Mouse (Mus musculus) MEL (cell line): ENCODE measurements around the gene Prkch. TPM values are rescaled to one million over a fixed set of nuclear protein-coding genes. Genes with fewer than 3 reads are reported as not detected.

Experiments used
- DNase-seq: peaks from one replicate; pipeline ENCODE4 v3.0.0; 2011; ENCODE audit warnings: low read depth, low spot score
- H3K27ac ChIP-seq: 2 replicates; pipeline ENCODE4 v1.5.1; 2012; ENCODE audit warnings: low read depth, mild to moderate bottlenecking, control low read depth, low read length, moderate library complexity; ENCODE audit not compliant: control insufficient read depth
- H3K27me3 ChIP-seq, 2 experiments: fragments of 150-350 bp in 1 of 2; sonication (generic) in 1 of 2; 2 replicates each; pipeline ENCODE4 v1.6.1; 2012; ENCODE audit warnings: low read length in 2 of 2, mild to moderate bottlenecking in 2 of 2, improper control_type of control experiment in 1 of 2, moderate library complexity in 1 of 2; ENCODE audit not compliant: insufficient read depth in 2 of 2, control insufficient read depth in 1 of 2
- H3K36me3 ChIP-seq, 2 experiments: 2 replicates each; pipeline ENCODE4 v1.6.1; 2012 to 2014; ENCODE audit warnings: low read length in 2 of 2, improper control_type of control experiment in 1 of 2, inconsistent platforms in 1 of 2, mild to moderate bottlenecking in 1 of 2; ENCODE audit not compliant: insufficient read depth in 2 of 2, control insufficient read depth in 1 of 2
- H3K4me1 ChIP-seq, 2 experiments: fragments of 150-350 bp in 1 of 2; sonication (generic) in 1 of 2; 2 replicates each; pipeline ENCODE4 v1.6.1; 2012; ENCODE audit warnings: low read length in 2 of 2, improper control_type of control experiment in 1 of 2, mild to moderate bottlenecking in 1 of 2; ENCODE audit not compliant: insufficient read depth in 2 of 2, control insufficient read depth in 1 of 2
- H3K4me3 ChIP-seq, 2 experiments: fragments of 150-350 bp in 1 of 2; sonication (generic) in 1 of 2; 2 replicates each; pipeline ENCODE4 v1.5.1; 2012; ENCODE audit warnings: low read depth in 2 of 2, low read length in 2 of 2, mild to moderate bottlenecking in 2 of 2, moderate library complexity in 2 of 2, control low read depth in 1 of 2, improper control_type of control experiment in 1 of 2; ENCODE audit not compliant: control insufficient read depth in 1 of 2, insufficient read depth in 1 of 2
- H3K79me2 ChIP-seq: 2 replicates; pipeline ENCODE4 v1.6.1; 2012; ENCODE audit warnings: mild to moderate bottlenecking, low read length, moderate library complexity; ENCODE audit not compliant: control insufficient read depth, poor library complexity, insufficient read depth
- H3K9ac ChIP-seq: 2 replicates; pipeline ENCODE4 v1.6.1; 2012; ENCODE audit warnings: low read depth, mild to moderate bottlenecking, control low read depth, low read length, moderate library complexity; ENCODE audit not compliant: control insufficient read depth, poor library complexity, severe bottlenecking
- H3K9me3 ChIP-seq: fragments of 150-350 bp; sonication (generic); replicated peaks from 2 replicates; pipeline ENCODE4 v1.6.1; 2012; ENCODE audit warnings: mild to moderate bottlenecking, low read length, improper control_type of control experiment, moderate library complexity; ENCODE audit not compliant: insufficient read depth
- BHLHE40 ChIP-seq: IDR thresholded peaks from 2 replicates; pipeline ENCODE4 v1.6.1; 2012; ENCODE audit warnings: low read depth, mild to moderate bottlenecking, inconsistent platforms, low read length, improper control_type of control experiment, borderline replicate concordance
- CHD1 ChIP-seq: IDR thresholded peaks from 2 replicates; pipeline ENCODE4 v1.6.1; 2012; ENCODE audit warnings: low read depth, mild to moderate bottlenecking, inconsistent platforms, low read length, improper control_type of control experiment
- CHD2 ChIP-seq: IDR thresholded peaks from 2 replicates; pipeline ENCODE4 v1.6.1; 2011; ENCODE audit warnings: low read length, improper control_type of control experiment
- CTCF ChIP-seq, 3 experiments: IDR thresholded peaks in 2 of 3; conservative IDR thresholded peaks in 1 of 3; 2 replicates each; pipeline ENCODE4 v1.5.1; 2011 to 2012; ENCODE audit warnings: low read length in 3 of 3, low read depth in 2 of 3, mild to moderate bottlenecking in 2 of 3, improper control_type of control experiment in 1 of 3, inconsistent platforms in 1 of 3, mixed read lengths in 1 of 3, moderate library complexity in 1 of 3; ENCODE audit not compliant: control insufficient read depth in 1 of 3, insufficient read depth in 1 of 3, poor library complexity in 1 of 3, severe bottlenecking in 1 of 3
- EP300 ChIP-seq, 2 experiments: IDR thresholded peaks; 2 replicates each; pipeline ENCODE4 v1.6.1; 2011; ENCODE audit warnings: improper control_type of control experiment in 2 of 2, low read length in 2 of 2, low read depth in 1 of 2, mild to moderate bottlenecking in 1 of 2
- ETS1 ChIP-seq: IDR thresholded peaks from 2 replicates; pipeline ENCODE4 v1.6.1; 2012; ENCODE audit warnings: low read depth, mild to moderate bottlenecking, inconsistent platforms, low read length, improper control_type of control experiment, moderate library complexity
- KAT2A ChIP-seq: conservative IDR thresholded peaks from 2 replicates; pipeline ENCODE4 v1.6.1; 2012; ENCODE audit warnings: low read depth, low read length, improper control_type of control experiment, inconsistent platforms
- MAFK ChIP-seq: IDR thresholded peaks from 2 replicates; pipeline ENCODE4 v1.6.1; 2011; ENCODE audit warnings: low read depth, mild to moderate bottlenecking, low read length, improper control_type of control experiment, borderline replicate concordance
- MAX ChIP-seq: IDR thresholded peaks from 2 replicates; pipeline ENCODE4 v1.6.1; 2011; ENCODE audit warnings: low read length, improper control_type of control experiment
- MAZ ChIP-seq: IDR thresholded peaks from 2 replicates; pipeline ENCODE4 v1.6.1; 2012; ENCODE audit warnings: low read depth, mild to moderate bottlenecking, inconsistent platforms, low read length, improper control_type of control experiment
- MXI1 ChIP-seq: IDR thresholded peaks from 2 replicates; pipeline ENCODE4 v1.6.1; 2011; ENCODE audit warnings: mild to moderate bottlenecking, low read depth, low read length, improper control_type of control experiment
- MYC ChIP-seq: IDR thresholded peaks from 2 replicates; pipeline ENCODE4 v1.6.1; 2011; ENCODE audit warnings: low read depth, mild to moderate bottlenecking, low read length, improper control_type of control experiment, moderate library complexity
- POLR2AphosphoS2 ChIP-seq: IDR thresholded peaks from 2 replicates; pipeline ENCODE4 v1.6.1; 2011; ENCODE audit warnings: low read length, improper control_type of control experiment
- RCOR1 ChIP-seq: IDR thresholded peaks from 2 replicates; pipeline ENCODE4 v1.6.1; 2012; ENCODE audit warnings: low read depth, mild to moderate bottlenecking, inconsistent platforms, low read length, improper control_type of control experiment
- TBP ChIP-seq: IDR thresholded peaks from 2 replicates; pipeline ENCODE4 v1.8.0; 2011; ENCODE audit warnings: low read depth, low read length, improper control_type of control experiment
- UBTF ChIP-seq: IDR thresholded peaks from 2 replicates; pipeline ENCODE4 v1.6.1; 2012; ENCODE audit warnings: low read depth, mild to moderate bottlenecking, inconsistent platforms, low read length, improper control_type of control experiment, moderate library complexity, borderline replicate concordance; ENCODE audit not compliant: insufficient read depth
- USF1 ChIP-seq: IDR thresholded peaks from 2 replicates; pipeline ENCODE4 v1.6.1; 2014; ENCODE audit warnings: low read depth, mild to moderate bottlenecking, inconsistent platforms, low read length, improper control_type of control experiment, moderate library complexity
- USF2 ChIP-seq, 2 experiments: IDR thresholded peaks; 2 replicates each; pipeline ENCODE4 v1.6.1; 2011 to 2012; ENCODE audit warnings: improper control_type of control experiment in 2 of 2, low read length in 2 of 2, borderline replicate concordance in 1 of 2, inconsistent platforms in 1 of 2, low read depth in 1 of 2, mild to moderate bottlenecking in 1 of 2; ENCODE audit not compliant: insufficient read depth in 1 of 2
- ZKSCAN1 ChIP-seq: IDR thresholded peaks from 2 replicates; pipeline ENCODE4 v1.6.1; 2012; ENCODE audit warnings: low read depth, mild to moderate bottlenecking, inconsistent platforms, low read length, improper control_type of control experiment, moderate library complexity
- ZNF384 ChIP-seq: IDR thresholded peaks from 2 replicates; pipeline ENCODE4 v1.6.1; 2012; ENCODE audit warnings: low read depth, mild to moderate bottlenecking, inconsistent platforms, low read length, improper control_type of control experiment
- polyA plus RNA-seq, 2 experiments: library from polyadenylated mRNA; stranded (reverse) in 1 of 2; unstranded in 1 of 2; fragments of >175 nt in 1 of 2; fragments of >200 nt in 1 of 2; gene quantifications; 2 replicates each; pipeline versions ENCODE4 v1.2.1 to v1.2.4; 2012; ENCODE audit warnings: low replicate concordance in 2 of 2, low read depth in 1 of 2; ENCODE audit not compliant: insufficient read length in 2 of 2, insufficient read depth in 1 of 2, missing spikeins in 1 of 2
- total RNA-seq: library from RNA; depleted of rRNA; stranded (reverse); fragments of 300-350 nt; gene quantifications from 2 replicates; pipeline ENCODE4 v1.2.3, GENCODE M21; 2012

Prkch gene
- total and polyA plus RNA-seq, 3 experiments: not detected

DNA sequence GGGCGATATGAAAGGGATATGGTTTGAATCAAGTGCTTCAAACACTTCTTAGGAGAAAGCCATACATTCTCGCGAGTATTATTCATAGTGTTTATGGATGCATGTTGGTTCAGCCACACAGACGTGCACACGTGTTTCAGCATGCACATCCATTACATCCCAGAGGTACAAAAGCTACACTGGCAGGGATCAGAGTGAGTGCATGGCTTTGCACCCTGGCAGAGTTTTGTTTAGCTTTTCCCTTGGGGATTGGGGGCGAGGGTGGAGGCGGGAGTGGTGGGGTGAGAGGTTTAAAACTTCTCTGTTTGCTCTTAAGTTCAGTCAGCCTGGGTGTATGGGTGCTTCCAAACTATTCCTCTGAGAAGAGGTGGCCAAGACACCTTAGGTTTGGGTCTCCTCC lies 1.3 kb downstream of the Prkch start:
- no peaks in the 10 kb centered on the region for H3K27me3 ChIP-seq
- DNase-seq: no peak
- H3K9me3 ChIP-seq: no peaks in the 10 kb centered on the region
- TF ChIP-seq USF1 (no peak), ZKSCAN1 (no peak), KAT2A (no peak)
- no peaks in the 10 kb centered on the region for H3K79me2 ChIP-seq
- H3K4me1 ChIP-seq: no peaks in the 10 kb centered on the region
- H3K9ac ChIP-seq: no peak overlapping the region
- H3K27ac ChIP-seq: no peak overlapping the region
- H3K4me3 ChIP-seq: no peak overlapping the region
- H3K36me3 ChIP-seq: no peaks in the 10 kb centered on the region

DNA sequence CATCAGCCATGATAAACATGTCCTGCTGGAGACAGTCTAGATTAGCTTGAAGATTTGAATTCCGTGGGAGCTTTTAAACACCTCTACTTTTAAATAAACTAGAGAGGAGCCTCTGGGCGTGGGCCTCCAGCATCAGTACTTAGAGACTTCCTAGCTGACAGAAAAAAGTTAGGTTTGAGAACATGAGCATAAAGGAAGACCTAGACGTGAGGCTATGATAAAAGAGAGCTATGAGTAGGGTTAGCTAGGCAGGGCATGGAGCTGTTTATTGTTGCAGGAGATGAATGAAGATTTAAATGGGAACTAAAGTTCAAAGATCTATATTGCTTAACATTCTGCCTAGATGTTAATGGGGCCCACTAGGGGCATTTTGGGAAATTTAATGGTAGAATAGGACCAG lies 2.7 kb downstream of the Prkch start:
- Histone ChIP-seq H3K79me2 (no peaks in the 10 kb centered on the region), H3K27me3 (no peaks in the 10 kb centered on the region), H3K9me3 (no peaks in the 10 kb centered on the region), H3K9ac (no peak overlapping the region), H3K4me3 (no peak overlapping the region), H3K27ac (no peak overlapping the region), H3K36me3 (no peaks in the 10 kb centered on the region), H3K4me1 (no peaks in the 10 kb centered on the region)
- no peak for DNase-seq
- TF ChIP-seq USF2 (IDR thresholded peaks at IDR 0.05; ENCODE audit: borderline replicate concordance in 1 of 2, insufficient read depth in 1 of 2, low read depth in 1 of 2, low read length in 2 of 2) (no peak), MAFK (no peak), MAZ (no peak), MYC (no peak), TBP (no peak), EP300 (IDR thresholded peaks at IDR 0.05; ENCODE audit: low read depth in 1 of 2, low read length in 2 of 2) (no peak), CHD1 (no peak), RCOR1 (no peak), MAX (no peak), BHLHE40 (no peak), UBTF (no peak), ZNF384 (no peak), CHD2 (no peak), USF1 (no peak), ETS1 (no peak), POLR2AphosphoS2 (no peak), MXI1 (no peak), CTCF (IDR thresholded peaks at IDR 0.05 in 2 of 3, conservative IDR thresholded peaks at IDR 0.05 in 1 of 3; ENCODE audit: control insufficient read depth in 1 of 3, insufficient read depth in 1 of 3, low read depth in 2 of 3, low read length in 3 of 3, poor library complexity in 1 of 3, severe bottlenecking in 1 of 3) (no peak)
- TF ChIP-seq, all 39 proteins: peak for 0
